Comparison of ENCODE assay signal across 8 mouse cellular contexts in genomic region chr5:36397384-36397759, GRCm38 (mm10). TPM values are rescaled to one million over a fixed set of nuclear protein-coding genes. Genes with fewer than 3 reads are reported as not detected.
DNase-seq lines count a peak whose midpoint lies in the region; ATAC-seq and TF ChIP-seq lines count a peak whose summit lies in the region.

No protein-coding gene starts in this region.

- TF ChIP-seq CTCF in embryonic fibroblast, embryonic 13.5 days (IDR thresholded peaks at IDR 0.05; ENCODE audit: borderline replicate concordance, insufficient read depth, low read length), result no peak

- peak overlapping the region; percentile 78 for H3K9ac ChIP-seq in heart, embryonic 11.5 days (ENCODE audit: low read depth, low read length)
- H3K9ac ChIP-seq in limb, embryonic 13.5 days, result peak overlapping the region; percentile 88

- WGBS in heart, embryonic 11.5 days (ENCODE audit: insufficient replicate concordance), result 0% methylated on average over 36 of the region's 36 CpGs
- WGBS in limb, embryonic 13.5 days, result under 1% methylated on average over 34 of the region's 36 CpGs

- H3K4me3 ChIP-seq in heart, embryonic 11.5 days (ENCODE audit: low read depth, low read length), result peak overlapping the region; percentile 67
- H3K4me3 ChIP-seq in embryonic fibroblast, embryonic 13.5 days (ENCODE audit: insufficient read depth, low read length), result peak overlapping the region; percentile 77
- peak overlapping the region; percentile 77 for H3K4me3 ChIP-seq in limb, embryonic 13.5 days

- TF ChIP-seq POLR2A in embryonic fibroblast, embryonic 13.5 days (IDR thresholded peaks at IDR 0.05; ENCODE audit: low read depth, low read length), result no peak

- H3K27ac ChIP-seq in heart, embryonic 11.5 days (ENCODE audit: low read depth, low read length), result no peak overlapping the region
- no peak overlapping the region for H3K27ac ChIP-seq in embryonic fibroblast, embryonic 13.5 days (ENCODE audit: insufficient read depth, low read length)
- H3K27ac ChIP-seq in limb, embryonic 13.5 days, result no peak overlapping the region

- H3K4me1 ChIP-seq in heart, embryonic 11.5 days (ENCODE audit: control insufficient read depth, insufficient read depth, low read length), result 0 out of 2 replicates have a peak, but pooled peaks cover 3% of the 10 kb centered on the region
- H3K4me1 ChIP-seq in embryonic fibroblast, embryonic 13.5 days (ENCODE audit: control insufficient read depth, insufficient read depth, low read length), result no peaks in the 10 kb centered on the region
- H3K4me1 ChIP-seq in limb, embryonic 13.5 days, result peaks cover 40% of the 10 kb centered on the region

- peak overlapping the region; percentile 79 for H3K4me2 ChIP-seq in heart, embryonic 11.5 days
- peak overlapping the region; percentile 97 for H3K4me2 ChIP-seq in limb, embryonic 13.5 days (replicated peaks)

- peaks cover 18% of the 10 kb centered on the region for H3K27me3 ChIP-seq in heart, embryonic 11.5 days (ENCODE audit: control insufficient read depth, insufficient read depth, low read length)
- H3K27me3 ChIP-seq in limb, embryonic 13.5 days, result peaks cover 19% of the 10 kb centered on the region

- no peaks in the 10 kb centered on the region for H3K9me3 ChIP-seq in heart, embryonic 11.5 days (replicated peaks; ENCODE audit: control insufficient read depth, low read length)
- H3K9me3 ChIP-seq in limb, embryonic 13.5 days, result no peaks in the 10 kb centered on the region

- no peak for DNase-seq in heart, adult 11 months
- DNase-seq in retina, embryonic 14.5 days (ENCODE audit: low spot score), result peak; percentile 51
- no peak for DNase-seq in urinary bladder, postnatal 14 days (ENCODE audit: low spot score)
- DNase-seq in T-cell, adult 2 months (ENCODE audit: low spot score), result no peak

- no peak for ATAC-seq in heart, embryonic 11.5 days (replicated peaks; ENCODE audit: insufficient number of reproducible peaks, low FRiP score, low TSS enrichment)
- peak; percentile 6 for ATAC-seq in CD4-positive, CD25-positive, alpha-beta regulatory T cell, adult 4 months
- 0 out of 2 replicates have a peak, but pooled peaks have one; percentile 7 for ATAC-seq in limb, embryonic 13.5 days (ENCODE audit: low FRiP score, low read depth)

- no peaks in the 10 kb centered on the region for H3K36me3 ChIP-seq in heart, embryonic 11.5 days (ENCODE audit: control insufficient read depth, insufficient read depth, low read length)
- H3K36me3 ChIP-seq in limb, embryonic 13.5 days, result no peaks in the 10 kb centered on the region

RNA-seq across cellular contexts. Expression of gene Sorcs2, which starts 0.6 kb away (rescaled TPM):
- 7.1 and 7.3 TPM in 2 replicates for polyA plus RNA-seq in heart, embryonic 11.5 days (2014; fragmentation: Nextera tagmentation; extraction: Ambion mirVana)
- 1 to 10 TPM; 4.5 to 4.7 TPM for polyA plus RNA-seq in CD4-positive, CD25-positive, alpha-beta regulatory T cell, adult 4 months (2017; shearing (Covaris generic))
- polyA plus RNA-seq in embryonic fibroblast, embryonic 13.5 days (2011; ENCODE audit: insufficient read length, low read depth, missing spikeins), result 57.1 and 67.1 TPM in 2 replicates
- polyA plus RNA-seq in limb, embryonic 13.5 days (2015; fragmentation: Nextera tagmentation; extraction: Ambion mirVana), result 21.2 and 23.0 TPM in 2 replicates
